Mouse (Mus musculus) layer of hippocampus, adult 2 months (tissue): Measurements from ENCODE around the gene Prl8a8. TPM values are rescaled to one million over a fixed set of nuclear protein-coding genes. Genes with fewer than 3 reads are reported as not detected.

Experiments
- DNase-seq, 2 experiments: peaks; one replicate each; pipeline ENCODE4 v3.0.0; 2022; ENCODE audit warnings: low spot score in 2 of 2
- H3K27ac ChIP-seq: fragments of 200-600 bp; 2 replicates; pipeline ENCODE4 v1.8.1; 2022
- H3K4me3 ChIP-seq: fragments of 200-600 bp; 2 replicates; pipeline ENCODE4 v1.8.1; 2022; ENCODE audit warnings: mild to moderate bottlenecking
- CTCF ChIP-seq: fragments of 200-600 bp; conservative IDR thresholded peaks from 2 replicates; pipeline ENCODE4 v1.8.1; 2022; ENCODE audit warnings: antibody characterized with exemption, mild to moderate bottlenecking, moderate library complexity
- long read RNA-seq, 2 experiments: library from polyadenylated mRNA; stranded (forward); transcript quantifications; one replicate each; pipeline ENCODE4 v2.0.0; 2021; ENCODE audit warnings: borderline mapping rate in 2 of 2
- total RNA-seq, 2 experiments: library from RNA; stranded (reverse); gene quantifications; 2 replicates each; pipeline ENCODE4 v1.2.3; 2021

Prl8a8 gene
- total RNA-seq: not detected
- long read RNA-seq, experiment 1: 0 reads
- long read RNA-seq, experiment 2: 0 reads

DNA sequence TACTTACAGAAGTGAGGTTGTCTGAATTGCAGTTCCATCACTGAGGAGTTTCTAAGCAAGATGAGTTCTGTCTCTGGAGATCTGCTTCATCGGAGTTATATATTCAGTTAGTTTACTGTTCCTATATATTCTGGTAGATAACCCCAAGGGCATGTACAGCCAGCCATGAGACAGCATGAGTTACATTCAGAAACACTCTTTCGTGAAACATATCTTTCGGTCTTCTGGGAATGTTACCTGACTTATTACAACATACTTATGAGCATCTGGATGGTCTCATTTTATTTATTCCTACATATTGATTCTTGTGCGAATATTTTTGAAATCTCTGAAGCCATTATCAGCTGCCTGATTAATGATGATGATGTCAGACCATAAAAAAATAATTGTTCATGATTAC is at the start of gene Prl8a8:
Gene Prl8a8 (minus strand): TSS at position 101 of the 400 bp plus-strand sequence.
- no peak for DNase-seq
- H3K27ac ChIP-seq: no peak within 1 kb of the TSS
- H3K4me3 ChIP-seq: no peak within 1 kb of the TSS
- TF ChIP-seq CTCF: no peak

DNA sequence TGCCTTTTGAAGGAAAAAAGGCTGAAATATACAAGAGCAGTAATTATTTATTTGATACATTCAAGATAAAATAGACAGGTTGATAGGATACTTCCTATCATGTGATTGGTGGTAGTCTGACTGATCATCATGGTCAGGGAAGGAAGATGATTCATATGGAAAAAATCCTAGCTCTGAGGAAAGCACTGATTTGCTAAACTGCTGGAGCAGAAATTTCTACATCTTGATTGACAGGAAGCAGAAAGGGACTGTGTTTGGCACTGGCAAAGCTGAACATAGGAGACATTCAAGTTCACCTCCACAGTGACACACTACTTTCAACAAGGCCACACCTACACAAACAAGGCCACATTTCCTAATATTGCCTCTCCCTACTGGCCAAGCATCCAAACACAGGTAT is 40.3 kb upstream of the Prl8a8 start:
- no peak for TF ChIP-seq CTCF
- H3K27ac ChIP-seq: no peak overlapping the region

DNA sequence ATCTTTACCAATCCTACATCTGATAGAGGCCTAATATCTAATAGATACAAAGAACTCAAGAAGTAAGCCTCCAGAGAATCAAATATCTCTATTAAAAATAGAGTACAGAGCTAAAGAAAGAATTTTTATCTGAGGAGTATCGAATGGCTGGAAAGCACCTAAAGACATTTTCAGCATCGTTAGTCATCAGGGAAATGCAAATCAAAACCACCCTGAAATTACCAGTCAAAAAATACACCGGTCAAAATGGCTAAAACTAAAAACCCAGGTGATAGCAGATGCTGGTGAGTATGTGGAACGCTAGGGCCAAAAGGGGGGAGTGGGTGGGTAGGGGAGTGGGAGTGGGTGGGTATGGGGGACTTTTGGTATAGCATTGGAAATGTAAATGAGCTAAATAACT is 10.1 kb upstream of the Prl8a8 start:
- TF ChIP-seq CTCF: no peak
- H3K4me3 ChIP-seq: no peak overlapping the region
- DNase-seq: no peak
- no peak overlapping the region for H3K27ac ChIP-seq

More for the DNA sequence above, 40.3 kb upstream of the Prl8a8 start:
- H3K4me3 ChIP-seq: no peak overlapping the region
- DNase-seq: no peak

DNA sequence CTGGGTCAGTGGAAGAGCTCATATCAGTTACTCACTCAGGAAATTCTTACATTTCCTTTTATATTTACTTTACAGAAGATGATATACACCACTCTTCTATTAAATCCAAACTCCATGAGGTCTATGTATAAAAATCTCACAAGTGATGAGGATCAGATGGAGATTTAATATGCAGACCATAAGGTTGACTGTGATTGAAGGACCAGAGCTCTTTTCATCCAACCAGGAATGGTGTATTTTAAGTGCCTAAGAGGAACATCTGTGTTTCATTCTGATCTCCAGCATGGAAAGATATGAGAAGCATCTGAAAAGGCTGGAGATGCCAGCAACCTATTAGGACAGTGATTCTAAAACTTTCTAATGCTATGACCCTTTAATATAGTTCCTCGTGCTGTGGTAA is 5.4 kb downstream of the Prl8a8 start:
- no peak for TF ChIP-seq CTCF
- Histone ChIP-seq H3K27ac (no peak overlapping the region), H3K4me3 (no peak overlapping the region)
- DNase-seq: no peak

Other genes starting within 250 kb of the Prl8a8 start
- gene Prl6a1, start 200.6 kb downstream of the Prl8a8 start, total RNA-seq: not detected
- gene Prl8a2, start 167.5 kb downstream of the Prl8a8 start, total RNA-seq: not detected
- gene Prl2b1, start 122.4 kb downstream of the Prl8a8 start, total RNA-seq: not detected
- gene Prl8a6, start 74.5 kb downstream of the Prl8a8 start, total RNA-seq: not detected
- gene Prl8a9, start 51.4 kb upstream of the Prl8a8 start, total RNA-seq: not detected
- gene Prl8a1, start 69.0 kb upstream of the Prl8a8 start, total RNA-seq: not detected
- gene Prl7b1, start 97.4 kb upstream of the Prl8a8 start, total RNA-seq: not detected
- gene Prl7a1, start 129.3 kb upstream of the Prl8a8 start, total RNA-seq: not detected
- not detected for gene Prl7a2, start 154.8 kb upstream of the Prl8a8 start, total RNA-seq
- gene Prl7d1, start 203.5 kb upstream of the Prl8a8 start, total RNA-seq: not detected